Mouse (Mus musculus): ENCODE results near the gene Rfx1.
A peak's percentile ranks its signal among the peaks of the same experiment; 100 is the strongest.

Rfx1 gene

GRCm38 (mm10) chr8:84066291-84066930 is at the start of gene Rfx1:
TSS of gene Rfx1 (plus strand) at chr8:84066834.
- peak; percentile 99 to 100 for DNase-seq

GRCm38 (mm10) chr8:84019738-84020137 is 46.9 kb upstream of the Rfx1 start:
- no peak for DNase-seq

GRCm38 (mm10) chr8:84021096-84021495 is 45.5 kb upstream of the Rfx1 start, which contains the start of gene Palm3:
TSS of gene Palm3 (plus strand) at chr8:84021471.
- DNase-seq = peak; percentile 84

GRCm38 (mm10) chr8:84021569-84021968 is 45.1 kb upstream of the Rfx1 start:
- peak in 1 of 2 experiments; percentile 28 for DNase-seq

GRCm38 (mm10) chr8:84023085-84023484 is 43.5 kb upstream of the Rfx1 start:
- DNase-seq = peak; percentile 89 to 91

- peak; percentile 79 to 88 for DNase-seq
Measured at GRCm38 (mm10) chr8:84023631-84024030, 43.0 kb upstream of the Rfx1 start.

- DNase-seq = peak; percentile 65 to 88
Measured at GRCm38 (mm10) chr8:84024171-84024570, 42.5 kb upstream of the Rfx1 start.

- peak in 1 of 2 experiments; percentile 36 for DNase-seq
Measured at GRCm38 (mm10) chr8:84025863-84026262, 40.8 kb upstream of the Rfx1 start.

GRCm38 (mm10) chr8:84027449-84027848 is 39.2 kb upstream of the Rfx1 start:
- no peak for DNase-seq

GRCm38 (mm10) chr8:84029272-84029671 is 37.4 kb upstream of the Rfx1 start:
- no peak for DNase-seq

- no peak for DNase-seq
Measured at GRCm38 (mm10) chr8:84032777-84033176, 33.9 kb upstream of the Rfx1 start.

GRCm38 (mm10) chr8:84038015-84038414 is 28.6 kb upstream of the Rfx1 start:
- peak; percentile 43 to 54 for DNase-seq

GRCm38 (mm10) chr8:84039050-84039449 is 27.6 kb upstream of the Rfx1 start:
- DNase-seq = peak; percentile 73 to 87

- peak; percentile 80 to 88 for DNase-seq
Measured at GRCm38 (mm10) chr8:84042066-84042947, 24.3 kb upstream of the Rfx1 start, which contains the start of gene Il27ra. TSS of gene Il27ra (minus strand) at chr8:84042589.

- DNase-seq = no peak
Measured at GRCm38 (mm10) chr8:84042948-84043342, 23.7 kb upstream of the Rfx1 start.

- no peak for DNase-seq
Measured at GRCm38 (mm10) chr8:84044103-84044502, 22.5 kb upstream of the Rfx1 start.

GRCm38 (mm10) chr8:84044900-84045299 is 21.7 kb upstream of the Rfx1 start, which contains the start of gene Rln3:
TSS of gene Rln3 (minus strand) at chr8:84045000.
- no peak for DNase-seq

- no peak for DNase-seq
Measured at GRCm38 (mm10) chr8:84046505-84046904, 20.1 kb upstream of the Rfx1 start.

- no peak for DNase-seq
Measured at GRCm38 (mm10) chr8:84048171-84048570, 18.5 kb upstream of the Rfx1 start.

GRCm38 (mm10) chr8:84052746-84053145 is 13.9 kb upstream of the Rfx1 start:
- no peak for DNase-seq

GRCm38 (mm10) chr8:84053229-84053628 is 13.4 kb upstream of the Rfx1 start:
- no peak for DNase-seq

- no peak for DNase-seq
Measured at GRCm38 (mm10) chr8:84057827-84058226, 8.8 kb upstream of the Rfx1 start.

- DNase-seq = no peak
Measured at GRCm38 (mm10) chr8:84059226-84059625, 7.4 kb upstream of the Rfx1 start.

- DNase-seq = no peak
Measured at GRCm38 (mm10) chr8:84060245-84060644, 6.4 kb upstream of the Rfx1 start.

All from kidney, postnatal 36 days (tissue).